Mouse (Mus musculus) left cerebral cortex, postnatal 14 days (tissue): ENCODE data around the gene Grpel1. TPM values are rescaled to one million over a fixed set of nuclear protein-coding genes. Genes with fewer than 3 reads are reported as not detected.

Experiments
- DNase-seq, 2 experiments: peaks; one replicate each; pipeline ENCODE4 v3.0.0; 2021 to 2022; ENCODE audit warnings: low spot score in 2 of 2, mixed read lengths in 1 of 2
- intact Hi-C: fragments of 180-260 bp; cut with DNase I; formaldehyde crosslinking; loops from one replicate; pipeline ENCODE4 v1.15.1; 2025
- total RNA-seq, 2 experiments: library from RNA; stranded (reverse); gene quantifications; 2 replicates each; pipeline ENCODE4 v1.2.3; 2021

Grpel1 gene
- total RNA-seq, 2 experiments from 2014 or later = 20.4 to 20.8 TPM

- no peak for DNase-seq
- intact Hi-C loops = no loop called here
Measured at GRCm38 (mm10) chr5:36489225-36489624, 24.4 kb downstream of the Grpel1 start.

- intact Hi-C loops = no loop called here
- peak; percentile 34 to 72 for DNase-seq
Measured at GRCm38 (mm10) chr5:36493919-36494318, 29.1 kb downstream of the Grpel1 start.

- intact Hi-C loops = no loop called here
- no peak for DNase-seq
Measured at GRCm38 (mm10) chr5:36494709-36495108, 29.9 kb downstream of the Grpel1 start.

- intact Hi-C loops = no loop called here
- DNase-seq = no peak
Measured at GRCm38 (mm10) chr5:36505235-36505634, 40.4 kb downstream of the Grpel1 start.

- intact Hi-C loops = no loop called here
- DNase-seq = no peak
Measured at GRCm38 (mm10) chr5:36505643-36506042, 40.8 kb downstream of the Grpel1 start.

- no peak for DNase-seq
- intact Hi-C loops = no loop called here
Measured at GRCm38 (mm10) chr5:36508351-36508750, 43.6 kb downstream of the Grpel1 start.

- DNase-seq = no peak
- intact Hi-C loops = no loop called here
Measured at GRCm38 (mm10) chr5:36510956-36511355, 46.2 kb downstream of the Grpel1 start.

- intact Hi-C loops = no loop called here
- DNase-seq = peak in 1 of 2 experiments; percentile 28
Measured at GRCm38 (mm10) chr5:36515126-36515525, 50.3 kb downstream of the Grpel1 start.

- DNase-seq = no peak
- intact Hi-C loops = no loop called here
Measured at GRCm38 (mm10) chr5:36515558-36515957, 50.8 kb downstream of the Grpel1 start.

- intact Hi-C loops = no loop called here
- DNase-seq = no peak
Measured at GRCm38 (mm10) chr5:36517596-36517995, 52.8 kb downstream of the Grpel1 start.

- intact Hi-C loops = no loop called here
- DNase-seq = no peak
Measured at GRCm38 (mm10) chr5:36519751-36520150, 55.0 kb downstream of the Grpel1 start.

GRCm38 (mm10) chr5:36522782-36523181 is 58.0 kb downstream of the Grpel1 start:
- intact Hi-C loops = no loop called here
- no peak for DNase-seq

GRCm38 (mm10) chr5:36523219-36523703 is 58.5 kb downstream of the Grpel1 start:
- no peak for DNase-seq
- intact Hi-C loops = no loop called here

Other genes with a start within 250 kb of the Grpel1 start
- 10 to 100 TPM; 48.2 to 49.2 TPM for gene Sorcs2, start 66.9 kb upstream of the Grpel1 start, total RNA-seq
- 10 to 100 TPM; 26.5 to 29.1 TPM for gene Tada2b, start 19.3 kb downstream of the Grpel1 start, total RNA-seq
- 1 to 10 TPM; 1.3 TPM for gene Ccdc96, start 19.6 kb downstream of the Grpel1 start, total RNA-seq
- gene Tbc1d14, start 128.3 kb downstream of the Grpel1 start, total RNA-seq = 10 to 100 TPM; 77.9 to 82.0 TPM
- 10 to 100 TPM; 88.8 to 95.6 TPM for gene D5Ertd579e, start 231.0 kb downstream of the Grpel1 start, total RNA-seq